Mouse (Mus musculus): ENCODE results near the gene Cd59a. TPM values are rescaled to one million over a fixed set of nuclear protein-coding genes. Genes with fewer than 3 reads are reported as not detected.
"Not testable (repeated sequence)": the region's sequence is repeated elsewhere in the genome, so short reads cannot be mapped to it uniquely, and the experiment has no call there.

The Cd59a gene
- polyA plus RNA-seq, 1 experiment: 14.2 TPM

DNA sequence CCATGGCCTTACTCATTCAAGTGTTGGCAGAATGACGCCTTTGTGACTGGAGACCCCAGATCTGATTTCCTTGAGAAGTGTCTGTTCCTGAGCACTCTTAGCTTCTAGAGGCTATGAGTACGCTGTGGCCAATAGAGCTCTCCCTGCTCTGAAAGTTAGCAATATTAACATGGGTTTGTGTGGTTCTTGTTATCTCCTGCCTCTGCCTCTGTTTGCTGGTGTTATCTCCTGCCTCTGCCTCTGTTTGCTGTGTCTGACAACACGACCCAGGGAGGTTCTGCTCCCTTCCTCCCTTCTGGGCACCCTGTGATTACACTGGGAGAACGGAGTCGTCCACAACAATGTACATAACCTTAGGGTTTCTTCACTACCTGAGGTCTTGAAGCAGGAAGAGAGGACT, 17.3 kb upstream of the Cd59a start:
- TF ChIP-seq GATA1 (IDR thresholded peaks at IDR 0.05; ENCODE audit: borderline replicate concordance, low read length): 0 out of 3 replicates have a peak, but pooled peaks have one; percentile 10
- H3K4me1 ChIP-seq: peaks cover 26% of the 10 kb centered on the region

GRCm38 (mm10) chr2:104081436-104082050, 14.1 kb upstream of the Cd59a start:
- H3K4me3 ChIP-seq (replicated peaks); H3K9me3 ChIP-seq; H3K36me3 ChIP-seq (replicated peaks; ENCODE audit: low read length); H3K27me3 ChIP-seq (replicated peaks): not testable (repeated sequence)
- H3K4me1 ChIP-seq: peaks cover 40% of the 10 kb centered on the region

More for the DNA sequence above, 17.3 kb upstream of the Cd59a start:
- H3K36me3 ChIP-seq (replicated peaks; ENCODE audit: low read length); H3K4me3 ChIP-seq (replicated peaks); H3K9me3 ChIP-seq; H3K27me3 ChIP-seq (replicated peaks): not testable (repeated sequence)

DNA sequence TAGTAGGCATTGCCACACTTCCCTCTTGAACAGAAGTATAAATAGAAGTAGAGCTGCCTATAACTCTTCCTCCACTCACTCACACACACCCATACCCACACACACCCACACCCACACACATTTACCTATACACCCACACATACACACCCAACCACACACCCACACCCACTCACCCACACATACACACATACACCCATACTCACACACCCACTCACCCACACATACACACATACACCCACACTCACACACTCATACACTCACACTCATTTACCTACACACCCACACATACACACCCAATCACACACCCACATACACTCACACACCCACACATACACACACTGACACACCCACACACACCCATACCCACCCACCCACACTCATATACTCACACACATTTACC, 13.1 kb upstream of the Cd59a start:
- no peaks in the 10 kb centered on the region for H3K9me3 ChIP-seq
- H3K27me3 ChIP-seq (replicated peaks): no peaks in the 10 kb centered on the region
- no peak overlapping the region for H3K4me3 ChIP-seq (replicated peaks)
- TF ChIP-seq GATA1 (IDR thresholded peaks at IDR 0.05; ENCODE audit: borderline replicate concordance, low read length) (no peak), FLI1 (IDR thresholded peaks at IDR 0.05; ENCODE audit: low read length) (no peak)
- peaks cover 41% of the 10 kb centered on the region for H3K4me1 ChIP-seq
- no peaks in the 10 kb centered on the region for H3K36me3 ChIP-seq (replicated peaks; ENCODE audit: low read length)

- not testable (repeated sequence) for H3K9me3 ChIP-seq; H3K4me3 ChIP-seq (replicated peaks); H3K27me3 ChIP-seq (replicated peaks); H3K36me3 ChIP-seq (replicated peaks; ENCODE audit: low read length)
- H3K4me1 ChIP-seq: peaks cover 34% of the 10 kb centered on the region
These were observed 11.6 kb upstream of the Cd59a start for GRCm38 (mm10) chr2:104084027-104084426.

DNA sequence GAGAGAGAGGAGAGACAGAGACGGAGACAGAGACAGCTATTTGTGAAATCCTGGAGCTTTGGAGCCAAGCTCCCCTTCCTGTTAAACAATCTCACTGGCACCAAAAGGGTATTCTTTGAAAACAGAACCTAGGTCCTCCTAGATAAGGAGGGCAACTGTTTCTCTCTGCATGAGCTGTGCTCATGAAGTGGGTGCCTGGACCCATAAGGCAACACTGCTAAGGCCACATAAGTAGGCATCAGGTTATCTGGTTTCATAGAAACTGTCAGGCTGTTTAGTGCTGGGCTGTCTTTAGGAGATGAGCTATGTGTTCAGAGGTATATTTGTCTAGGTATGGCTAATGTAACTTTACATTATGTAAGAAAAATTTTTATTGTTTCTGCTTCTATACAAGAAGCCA, 8.0 kb upstream of the Cd59a start:
- not testable (repeated sequence) for H3K36me3 ChIP-seq (replicated peaks; ENCODE audit: low read length); H3K27me3 ChIP-seq (replicated peaks); H3K9me3 ChIP-seq; H3K4me3 ChIP-seq (replicated peaks)
- H3K4me1 ChIP-seq: peaks cover 23% of the 10 kb centered on the region

- peaks cover 17% of the 10 kb centered on the region for H3K4me1 ChIP-seq
- no peaks in the 10 kb centered on the region for H3K9me3 ChIP-seq
- H3K36me3 ChIP-seq (replicated peaks; ENCODE audit: low read length): no peaks in the 10 kb centered on the region
- TF ChIP-seq GATA1 (IDR thresholded peaks at IDR 0.05; ENCODE audit: borderline replicate concordance, low read length): no peak
- no peak for TF ChIP-seq FLI1 (IDR thresholded peaks at IDR 0.05; ENCODE audit: low read length)
- peaks cover 5% of the 10 kb centered on the region for H3K27me3 ChIP-seq (replicated peaks)
- no peak overlapping the region for H3K4me3 ChIP-seq (replicated peaks)
These were observed 2.3 kb upstream of the Cd59a start for GRCm38 (mm10) chr2:104093305-104093704.

GRCm38 (mm10) chr2:104096256-104096655, 655 bp downstream of the Cd59a start:
- TF ChIP-seq FLI1 (IDR thresholded peaks at IDR 0.05; ENCODE audit: low read length) (no peak), GATA1 (IDR thresholded peaks at IDR 0.05; ENCODE audit: borderline replicate concordance, low read length) (no peak)
- Histone ChIP-seq H3K36me3 (replicated peaks; ENCODE audit: low read length) (no peaks in the 10 kb centered on the region), H3K4me1 (peaks cover 39% of the 10 kb centered on the region), H3K9me3 (no peaks in the 10 kb centered on the region), H3K27me3 (replicated peaks) (peaks cover 5% of the 10 kb centered on the region), H3K4me3 (replicated peaks) (peak overlapping the region; percentile 90)

GRCm38 (mm10) chr2:104096796-104097195, 1.2 kb downstream of the Cd59a start:
- not testable (repeated sequence) for H3K9me3 ChIP-seq; H3K4me3 ChIP-seq (replicated peaks); H3K36me3 ChIP-seq (replicated peaks; ENCODE audit: low read length); H3K27me3 ChIP-seq (replicated peaks)
- peaks cover 43% of the 10 kb centered on the region for H3K4me1 ChIP-seq

DNA sequence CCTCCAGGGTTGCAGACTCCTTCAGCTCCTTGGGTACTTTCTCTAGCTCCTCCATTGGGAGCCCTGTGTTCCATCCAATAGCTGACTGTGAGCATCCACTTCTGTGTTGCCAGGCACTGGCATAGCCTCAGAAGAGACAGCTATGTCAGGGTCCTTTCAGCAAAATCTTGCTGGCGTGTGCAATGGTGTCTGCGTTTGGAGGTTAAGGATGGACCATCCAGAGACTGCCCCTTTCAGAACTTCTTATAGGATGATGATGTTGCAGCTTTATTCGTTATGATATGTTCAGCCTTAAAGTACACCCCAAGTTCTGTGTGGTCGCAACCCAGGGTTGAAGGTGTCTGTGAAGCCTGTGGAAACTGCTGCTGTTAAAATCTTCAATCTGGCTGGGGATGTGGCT, 1.8 kb downstream of the Cd59a start:
- not testable (repeated sequence) for H3K9me3 ChIP-seq; H3K27me3 ChIP-seq (replicated peaks); H3K4me3 ChIP-seq (replicated peaks); H3K36me3 ChIP-seq (replicated peaks; ENCODE audit: low read length)
- H3K4me1 ChIP-seq: peaks cover 46% of the 10 kb centered on the region

GRCm38 (mm10) chr2:104098529-104099230, 3.1 kb downstream of the Cd59a start:
- H3K4me3 ChIP-seq (replicated peaks): peak overlapping the region; percentile 3
- H3K9me3 ChIP-seq: no peaks in the 10 kb centered on the region
- no peaks in the 10 kb centered on the region for H3K27me3 ChIP-seq (replicated peaks)
- peaks cover 56% of the 10 kb centered on the region for H3K4me1 ChIP-seq
- peaks cover 12% of the 10 kb centered on the region for H3K36me3 ChIP-seq (replicated peaks; ENCODE audit: low read length)
- no peak for TF ChIP-seq FLI1 (IDR thresholded peaks at IDR 0.05; ENCODE audit: low read length)
- peak; percentile 24; the same call in 1 of the 3 replicates for TF ChIP-seq GATA1 (IDR thresholded peaks at IDR 0.05; ENCODE audit: borderline replicate concordance, low read length)

DNA sequence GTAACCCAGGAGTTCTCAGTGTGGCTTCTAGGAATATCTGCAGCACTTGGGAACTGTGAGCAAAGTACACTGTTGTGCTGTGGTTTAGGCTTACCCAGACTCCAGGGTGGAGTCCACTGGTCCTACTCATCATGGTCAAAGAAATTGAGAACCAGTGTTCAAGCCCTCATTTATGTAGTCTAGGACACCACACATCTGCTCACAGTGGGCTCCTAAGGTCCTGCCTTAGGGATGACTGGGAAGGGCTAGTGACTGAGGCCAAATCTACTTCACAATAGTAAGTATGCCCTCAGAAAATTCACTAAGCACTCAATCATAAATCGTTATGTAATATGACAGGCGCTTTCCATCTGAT, 3.6 kb downstream of the Cd59a start:
- H3K9me3 ChIP-seq: no peaks in the 10 kb centered on the region
- H3K4me3 ChIP-seq (replicated peaks): peak overlapping the region; percentile 50
- peaks cover 14% of the 10 kb centered on the region for H3K36me3 ChIP-seq (replicated peaks; ENCODE audit: low read length)
- H3K27me3 ChIP-seq (replicated peaks): no peaks in the 10 kb centered on the region
- TF ChIP-seq FLI1 (IDR thresholded peaks at IDR 0.05; ENCODE audit: low read length): no peak
- TF ChIP-seq GATA1 (IDR thresholded peaks at IDR 0.05; ENCODE audit: borderline replicate concordance, low read length): no peak
- peaks cover 57% of the 10 kb centered on the region for H3K4me1 ChIP-seq

Data from megakaryocyte, embryonic 14.5 days (primary cell).